Mouse (Mus musculus): ENCODE results near the gene Dscam. TPM values are rescaled to one million over a fixed set of nuclear protein-coding genes. Genes with fewer than 3 reads are reported as not detected.

Dscam gene
- polyA plus RNA-seq, 1 experiment from 2014 or later = 0.24 TPM

DNA sequence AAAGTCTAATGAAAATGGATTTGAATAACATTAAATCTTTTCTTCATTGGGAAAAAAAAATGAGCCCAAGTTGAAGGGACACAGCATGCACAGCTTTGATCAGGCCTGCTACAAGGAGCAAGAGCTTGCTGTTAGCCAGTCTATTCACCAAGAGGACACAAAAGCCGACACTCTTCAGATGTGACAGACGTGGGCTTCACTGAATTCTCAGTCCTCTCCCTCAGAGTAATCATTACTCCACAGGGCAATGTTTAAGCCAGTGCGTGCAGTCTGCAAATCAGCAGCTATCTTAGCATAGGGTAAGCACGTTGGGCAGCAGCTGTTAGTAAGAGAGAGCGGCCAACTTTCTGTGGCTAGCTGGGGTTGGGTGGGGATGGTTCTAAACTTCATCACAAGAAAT, 391.5 kb downstream of the Dscam start:
- H3K9me3 ChIP-seq = no peaks in the 10 kb centered on the region
- H3K4me2 ChIP-seq = no peak overlapping the region
- no peak overlapping the region for H3K9ac ChIP-seq
- H3K27ac ChIP-seq = no peak overlapping the region
- H3K4me3 ChIP-seq (replicated peaks) = no peak overlapping the region
- no peaks in the 10 kb centered on the region for H3K4me1 ChIP-seq
- no peak for ATAC-seq (ENCODE audit: insufficient read depth, low FRiP score, low read depth)
- WGBS = 51% methylated on average over 5 of the region's 5 CpGs
- H3K27me3 ChIP-seq (replicated peaks) = no peaks in the 10 kb centered on the region
- no peaks in the 10 kb centered on the region for H3K36me3 ChIP-seq

DNA sequence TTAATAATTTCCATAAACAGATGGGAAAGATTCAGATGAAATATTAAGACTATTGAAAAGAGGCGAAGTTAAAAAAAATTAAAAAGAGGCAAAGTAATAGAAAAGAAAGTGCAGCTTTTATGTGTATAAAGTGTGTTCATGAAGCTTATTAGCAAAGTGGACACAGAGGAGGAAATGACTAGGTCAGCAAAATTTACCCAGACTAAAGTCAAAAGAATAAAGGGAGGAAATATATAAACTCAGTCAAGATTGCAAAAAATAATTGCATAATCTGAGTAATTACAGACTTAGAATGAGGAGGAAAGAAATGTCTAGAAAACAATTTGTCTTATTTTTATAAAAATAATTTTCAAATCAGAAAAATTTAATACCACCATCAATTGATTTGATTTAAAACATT, 396.3 kb downstream of the Dscam start:
- 86% methylated on average over 1 of the region's 1 CpGs for WGBS
- Histone ChIP-seq H3K9me3 (no peaks in the 10 kb centered on the region), H3K9ac (no peak overlapping the region), H3K4me3 (replicated peaks) (no peak overlapping the region), H3K27ac (no peak overlapping the region), H3K36me3 (no peaks in the 10 kb centered on the region), H3K4me1 (no peaks in the 10 kb centered on the region), H3K4me2 (no peak overlapping the region), H3K27me3 (replicated peaks) (no peaks in the 10 kb centered on the region)
- ATAC-seq (ENCODE audit: insufficient read depth, low FRiP score, low read depth) = no peak

DNA sequence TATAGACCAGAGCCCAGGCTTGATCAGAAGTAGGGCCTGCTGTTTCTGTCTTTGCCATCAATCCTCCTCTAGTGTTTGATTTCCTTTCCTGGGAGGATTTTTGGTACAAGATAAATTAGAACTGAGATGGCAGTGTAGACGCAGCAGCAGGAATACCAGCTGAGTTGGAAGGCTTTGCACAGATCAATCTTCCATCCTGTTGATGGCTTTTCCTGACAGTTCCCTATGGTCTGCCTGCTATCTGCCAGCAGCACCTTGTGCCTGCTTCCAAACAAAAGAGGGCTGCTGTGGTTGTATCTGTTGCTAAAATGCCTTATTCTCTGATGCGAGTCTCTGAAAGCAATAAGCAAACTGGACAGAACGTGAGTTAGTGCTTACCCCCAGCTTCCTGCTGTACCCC, 402.6 kb downstream of the Dscam start:
- no peak overlapping the region for H3K4me2 ChIP-seq
- H3K9ac ChIP-seq = no peak overlapping the region
- 43% methylated on average over 3 of the region's 3 CpGs for WGBS
- ATAC-seq (ENCODE audit: insufficient read depth, low FRiP score, low read depth) = no peak
- H3K27ac ChIP-seq = no peak overlapping the region
- no peaks in the 10 kb centered on the region for H3K4me1 ChIP-seq
- no peak overlapping the region for H3K4me3 ChIP-seq (replicated peaks)
- H3K36me3 ChIP-seq = no peaks in the 10 kb centered on the region
- no peaks in the 10 kb centered on the region for H3K27me3 ChIP-seq (replicated peaks)
- no peaks in the 10 kb centered on the region for H3K9me3 ChIP-seq

DNA sequence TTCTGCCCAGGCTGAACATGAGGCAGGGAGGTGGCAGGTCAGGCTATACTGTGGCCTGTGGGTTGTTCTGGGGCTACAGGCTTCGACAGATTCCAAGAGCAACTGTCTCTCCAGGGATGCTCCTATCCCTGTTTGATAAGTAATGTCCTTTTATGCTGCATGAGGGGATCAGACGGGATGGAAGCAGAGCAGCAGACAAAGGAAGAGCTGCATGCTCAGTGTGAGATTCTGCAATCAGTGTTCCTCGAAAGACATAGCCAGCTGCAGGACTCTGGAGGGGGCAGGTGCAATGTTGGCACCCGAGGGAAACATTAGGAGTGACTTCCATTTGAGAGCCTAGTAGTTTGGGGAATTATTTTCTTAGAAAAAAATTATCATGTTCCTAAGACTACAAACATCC, 403.0 kb downstream of the Dscam start:
- Histone ChIP-seq H3K4me2 (no peak overlapping the region), H3K36me3 (no peaks in the 10 kb centered on the region), H3K27ac (no peak overlapping the region), H3K4me3 (replicated peaks) (no peak overlapping the region), H3K9ac (no peak overlapping the region), H3K4me1 (no peaks in the 10 kb centered on the region), H3K9me3 (no peaks in the 10 kb centered on the region), H3K27me3 (replicated peaks) (no peaks in the 10 kb centered on the region)
- 59% methylated on average over 4 of the region's 4 CpGs for WGBS
- ATAC-seq (ENCODE audit: insufficient read depth, low FRiP score, low read depth) = no peak

DNA sequence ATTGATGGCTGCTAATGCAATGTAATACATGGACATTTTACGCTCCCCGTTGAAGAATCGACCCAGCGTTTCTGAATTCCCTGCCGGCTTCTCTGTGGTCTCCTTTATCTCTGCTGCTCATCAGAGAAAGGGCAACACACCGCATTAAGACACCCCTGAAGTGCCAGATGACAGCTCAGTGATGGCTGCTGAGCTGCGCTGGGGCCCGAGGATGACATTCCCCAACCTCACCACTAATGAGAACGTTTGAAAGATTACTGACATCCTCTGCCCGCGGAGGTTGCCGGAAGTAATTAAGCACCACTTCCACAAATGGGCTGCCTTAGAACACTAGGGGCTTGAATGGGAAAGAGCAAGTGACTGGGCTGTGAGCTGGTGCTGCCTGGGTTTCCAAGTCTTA, 409.3 kb downstream of the Dscam start:
- no peak for ATAC-seq (ENCODE audit: insufficient read depth, low FRiP score, low read depth)
- H3K27me3 ChIP-seq (replicated peaks) = no peaks in the 10 kb centered on the region; the same call in 1 of the 2 replicates
- H3K27ac ChIP-seq = no peak overlapping the region

DNA sequence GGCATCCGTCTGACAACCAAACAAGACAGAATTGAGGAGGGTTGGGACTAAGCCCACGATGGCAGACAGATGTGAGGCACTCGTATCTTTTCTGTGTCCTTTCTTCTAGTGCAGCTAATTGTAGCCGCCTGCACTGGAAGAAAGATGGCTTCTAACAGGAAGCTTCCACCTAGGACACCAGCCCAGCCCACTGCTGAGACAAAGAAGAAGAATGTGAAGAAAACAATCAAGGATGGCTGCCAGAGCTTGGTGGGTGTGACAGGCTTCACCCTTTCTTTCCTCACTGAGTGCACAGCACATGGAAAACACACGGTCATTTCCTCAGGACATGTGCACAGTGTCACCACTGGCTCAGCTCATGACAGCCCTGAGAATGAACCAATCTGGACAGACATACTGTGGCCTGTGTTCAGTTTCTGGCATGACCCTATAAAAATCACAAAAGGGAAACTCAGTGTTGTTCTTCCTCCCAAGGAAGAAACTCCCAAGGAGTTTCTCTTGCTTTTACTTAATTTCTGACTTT, 411.4 kb downstream of the Dscam start:
- no peaks in the 10 kb centered on the region for H3K4me1 ChIP-seq
- H3K9ac ChIP-seq = no peak overlapping the region
- H3K4me2 ChIP-seq = no peak overlapping the region
- no peak overlapping the region for H3K27ac ChIP-seq
- no peaks in the 10 kb centered on the region for H3K36me3 ChIP-seq
- no peaks in the 10 kb centered on the region; the same call in 1 of the 2 replicates for H3K27me3 ChIP-seq (replicated peaks)
- ATAC-seq (ENCODE audit: insufficient read depth, low FRiP score, low read depth) = no peak
- WGBS = 58% methylated on average over 5 of the region's 5 CpGs
- no peaks in the 10 kb centered on the region for H3K9me3 ChIP-seq
- H3K4me3 ChIP-seq (replicated peaks) = no peak overlapping the region

More for the DNA sequence above, 409.3 kb downstream of the Dscam start:
- no peaks in the 10 kb centered on the region for H3K4me1 ChIP-seq
- no peaks in the 10 kb centered on the region for H3K36me3 ChIP-seq
- H3K9me3 ChIP-seq = no peaks in the 10 kb centered on the region
- H3K4me3 ChIP-seq (replicated peaks) = no peak overlapping the region
- no peak overlapping the region for H3K4me2 ChIP-seq
- no peak overlapping the region for H3K9ac ChIP-seq
- 23% methylated on average over 12 of the region's 12 CpGs for WGBS

DNA sequence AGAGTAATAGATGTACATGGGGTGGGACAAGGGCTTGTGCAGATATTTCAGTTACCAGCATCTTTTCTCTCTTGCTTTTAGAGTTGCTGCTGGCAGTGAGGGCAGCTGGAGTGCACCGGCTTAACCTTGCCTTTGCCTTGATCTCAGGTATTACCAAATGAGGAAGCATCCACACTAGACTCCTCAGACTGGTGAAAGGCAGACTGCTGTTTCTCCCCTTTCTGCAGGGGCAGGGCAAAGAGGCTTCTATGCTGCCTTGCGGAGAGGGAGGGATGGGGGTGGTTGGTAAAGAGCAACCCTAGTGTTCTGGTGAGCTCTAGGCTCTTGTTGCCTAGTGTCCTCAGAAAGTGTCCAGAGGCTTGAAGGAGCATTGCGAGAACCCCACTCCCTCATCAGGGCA, 412.2 kb downstream of the Dscam start:
- Histone ChIP-seq H3K27me3 (replicated peaks) (no peaks in the 10 kb centered on the region; the same call in 1 of the 2 replicates), H3K27ac (no peak overlapping the region), H3K36me3 (no peaks in the 10 kb centered on the region), H3K4me3 (replicated peaks) (no peak overlapping the region), H3K4me1 (no peaks in the 10 kb centered on the region), H3K9me3 (no peaks in the 10 kb centered on the region), H3K9ac (no peak overlapping the region), H3K4me2 (no peak overlapping the region)
- ATAC-seq (ENCODE audit: insufficient read depth, low FRiP score, low read depth) = no peak
- 61% methylated on average over 3 of the region's 3 CpGs for WGBS

DNA sequence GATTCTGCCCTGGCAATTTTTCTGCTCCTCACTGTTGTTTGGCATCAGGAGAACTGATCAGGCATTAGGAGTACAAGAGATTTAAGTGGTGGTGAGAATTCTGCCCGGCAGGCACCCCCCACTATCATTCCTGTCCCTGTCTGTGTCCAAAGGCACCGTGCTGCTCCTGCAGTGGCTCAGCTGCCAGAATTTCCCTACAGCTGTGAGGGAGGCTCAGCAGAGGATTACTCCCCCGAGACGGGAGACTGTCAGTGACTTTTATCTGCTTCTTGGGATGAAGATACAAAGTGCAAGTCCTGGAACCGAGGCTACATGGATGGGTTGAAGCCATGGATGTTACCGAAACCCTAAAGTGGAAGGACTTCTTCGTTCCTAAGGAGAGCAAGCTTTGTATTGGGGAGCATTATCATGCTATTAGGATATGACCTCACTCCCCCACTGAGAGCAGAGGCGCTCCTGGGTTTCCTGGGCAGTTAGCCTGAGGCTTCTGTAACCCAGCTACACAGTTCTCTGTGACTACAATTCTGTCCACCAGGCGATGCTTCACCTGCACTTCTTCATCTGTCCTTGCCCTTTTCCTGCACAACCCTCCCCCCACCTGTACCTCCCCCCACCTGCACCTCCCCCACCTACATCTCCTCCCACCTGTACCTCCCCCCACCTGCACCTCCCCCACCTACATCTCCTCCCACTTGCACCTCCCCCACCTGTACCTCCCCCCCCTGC, 412.8 kb downstream of the Dscam start:
- 2% methylated on average over 9 of the region's 9 CpGs for WGBS
- Histone ChIP-seq H3K36me3 (no peaks in the 10 kb centered on the region), H3K4me3 (replicated peaks) (no peak overlapping the region), H3K27me3 (replicated peaks) (no peaks in the 10 kb centered on the region; the same call in 1 of the 2 replicates), H3K4me2 (no peak overlapping the region), H3K4me1 (no peaks in the 10 kb centered on the region), H3K9ac (no peak overlapping the region), H3K27ac (no peak overlapping the region), H3K9me3 (no peaks in the 10 kb centered on the region)
- no peak for ATAC-seq (ENCODE audit: insufficient read depth, low FRiP score, low read depth)

DNA sequence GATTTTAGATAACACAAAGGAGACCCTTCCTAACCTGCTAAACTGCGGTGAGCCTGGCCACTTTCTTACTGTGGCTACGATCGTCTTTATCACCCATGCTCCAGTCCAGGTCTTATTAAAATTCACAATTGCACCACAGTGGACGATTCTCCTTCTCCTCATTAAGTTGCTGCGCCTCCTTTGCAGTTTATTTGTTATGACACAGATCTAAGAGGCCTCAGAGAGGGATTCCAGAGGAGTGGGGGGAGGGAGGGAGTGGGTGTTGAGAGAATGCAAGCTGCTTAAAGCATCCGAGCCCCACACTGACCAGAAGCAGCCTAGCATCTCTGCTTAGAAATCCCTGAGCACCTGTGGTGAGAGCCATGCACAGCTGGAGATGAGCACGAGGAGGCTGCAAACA, 413.6 kb downstream of the Dscam start:
- ATAC-seq (ENCODE audit: insufficient read depth, low FRiP score, low read depth) = no peak
- H3K4me2 ChIP-seq = no peak overlapping the region
- no peaks in the 10 kb centered on the region for H3K4me1 ChIP-seq
- H3K9me3 ChIP-seq = no peaks in the 10 kb centered on the region
- H3K4me3 ChIP-seq (replicated peaks) = no peak overlapping the region
- no peak overlapping the region for H3K27ac ChIP-seq
- no peaks in the 10 kb centered on the region; the same call in 1 of the 2 replicates for H3K27me3 ChIP-seq (replicated peaks)
- WGBS = 20% methylated on average over 7 of the region's 7 CpGs
- H3K36me3 ChIP-seq = no peaks in the 10 kb centered on the region
- no peak overlapping the region for H3K9ac ChIP-seq

DNA sequence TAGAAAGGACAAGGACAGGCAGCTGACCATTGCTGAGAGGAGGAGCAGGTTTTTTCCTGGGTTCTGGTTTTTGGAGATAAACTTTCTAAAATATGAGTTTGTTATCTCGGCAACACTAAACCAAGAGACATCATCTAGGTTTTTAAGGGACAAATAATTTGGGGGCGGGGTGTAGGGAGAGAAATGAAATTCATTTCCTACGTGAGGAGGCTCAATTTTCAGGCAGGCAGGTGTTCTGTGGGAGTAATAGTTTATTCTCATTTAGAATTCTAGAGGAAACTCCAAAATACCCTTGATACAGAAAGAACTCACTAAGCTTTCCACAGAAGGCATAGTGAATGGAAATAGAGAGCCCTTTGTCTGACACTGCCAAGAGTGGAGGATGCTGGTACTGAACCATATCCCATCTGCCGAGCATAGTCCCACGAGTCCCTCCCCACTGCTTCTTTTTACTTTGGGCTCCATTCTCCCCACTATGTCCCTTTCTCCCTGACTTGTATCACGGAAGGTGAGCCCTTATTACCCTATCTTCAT, 415.5 kb downstream of the Dscam start:
- no peak overlapping the region for H3K4me3 ChIP-seq (replicated peaks)
- ATAC-seq (ENCODE audit: insufficient read depth, low FRiP score, low read depth) = no peak
- 69% methylated on average over 6 of the region's 6 CpGs for WGBS
- no peaks in the 10 kb centered on the region for H3K36me3 ChIP-seq
- no peaks in the 10 kb centered on the region for H3K4me1 ChIP-seq
- H3K4me2 ChIP-seq = no peak overlapping the region
- no peak overlapping the region for H3K9ac ChIP-seq
- no peaks in the 10 kb centered on the region; the same call in 1 of the 2 replicates for H3K27me3 ChIP-seq (replicated peaks)
- H3K9me3 ChIP-seq = no peaks in the 10 kb centered on the region
- no peak overlapping the region for H3K27ac ChIP-seq

DNA sequence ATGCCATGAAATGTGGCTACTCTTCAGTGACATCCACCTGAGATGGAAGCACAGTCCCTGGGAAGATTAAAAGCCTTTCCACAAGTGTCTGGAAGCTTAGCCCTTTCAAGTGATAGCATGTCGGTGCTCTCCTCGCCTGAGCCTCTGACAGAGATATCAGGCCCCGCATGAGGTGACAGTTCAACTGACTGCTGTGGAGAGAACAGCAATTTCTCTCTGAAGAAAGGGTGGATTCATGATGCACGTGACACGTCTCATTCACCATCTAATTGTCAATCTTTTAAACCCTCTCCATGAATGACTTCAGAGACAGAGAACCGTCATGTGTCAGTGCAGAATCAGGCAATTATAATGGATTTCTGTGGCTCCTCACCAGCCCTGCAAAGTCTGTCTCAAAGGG, 416.2 kb downstream of the Dscam start:
- H3K36me3 ChIP-seq = no peaks in the 10 kb centered on the region
- H3K9me3 ChIP-seq = no peaks in the 10 kb centered on the region
- no peak overlapping the region for H3K9ac ChIP-seq
- H3K27ac ChIP-seq = no peak overlapping the region
- no peaks in the 10 kb centered on the region; the same call in 1 of the 2 replicates for H3K27me3 ChIP-seq (replicated peaks)
- ATAC-seq (ENCODE audit: insufficient read depth, low FRiP score, low read depth) = no peak
- no peak overlapping the region for H3K4me2 ChIP-seq
- no peak overlapping the region for H3K4me3 ChIP-seq (replicated peaks)
- WGBS = 59% methylated on average over 6 of the region's 6 CpGs
- H3K4me1 ChIP-seq = no peaks in the 10 kb centered on the region

DNA sequence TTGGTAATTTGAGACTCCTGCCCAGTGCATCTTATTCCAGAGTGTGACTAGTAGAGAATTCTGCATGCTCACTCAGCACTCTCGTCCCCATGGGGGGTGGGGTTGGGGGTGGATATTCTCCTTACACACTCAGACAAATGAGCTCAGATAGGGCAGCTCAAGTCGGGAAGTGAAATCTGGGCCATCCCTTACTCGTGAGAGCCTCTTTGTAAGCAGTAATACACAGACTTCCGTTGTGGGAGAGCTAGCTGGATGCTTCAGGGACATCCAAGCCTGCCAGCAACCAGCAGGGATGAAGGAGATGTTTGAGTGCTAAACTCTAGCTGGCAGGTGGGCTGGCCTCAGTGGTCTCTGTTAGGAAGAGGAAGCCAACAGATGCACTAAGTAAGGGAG, 416.8 kb downstream of the Dscam start:
- H3K27me3 ChIP-seq (replicated peaks) = no peaks in the 10 kb centered on the region; the same call in 1 of the 2 replicates
- H3K4me2 ChIP-seq = no peak overlapping the region
- H3K4me3 ChIP-seq (replicated peaks) = no peak overlapping the region
- 26% methylated on average over 4 of the region's 4 CpGs for WGBS
- H3K27ac ChIP-seq = no peak overlapping the region
- no peak; the same call in 1 of the 2 replicates for ATAC-seq (ENCODE audit: insufficient read depth, low FRiP score, low read depth)
- no peak overlapping the region for H3K9ac ChIP-seq
- H3K36me3 ChIP-seq = no peaks in the 10 kb centered on the region
- H3K4me1 ChIP-seq = no peaks in the 10 kb centered on the region
- H3K9me3 ChIP-seq = no peaks in the 10 kb centered on the region

Data from stomach, embryonic 15.5 days (tissue).